Mouse (Mus musculus): ENCODE data around the gene Acta2. TPM values are rescaled to one million over a fixed set of nuclear protein-coding genes. Genes with fewer than 3 reads are reported as not detected.

Gene Acta2
- total RNA-seq, 2 experiments from 2014 or later = 11.2 to 16.5 TPM

DNA sequence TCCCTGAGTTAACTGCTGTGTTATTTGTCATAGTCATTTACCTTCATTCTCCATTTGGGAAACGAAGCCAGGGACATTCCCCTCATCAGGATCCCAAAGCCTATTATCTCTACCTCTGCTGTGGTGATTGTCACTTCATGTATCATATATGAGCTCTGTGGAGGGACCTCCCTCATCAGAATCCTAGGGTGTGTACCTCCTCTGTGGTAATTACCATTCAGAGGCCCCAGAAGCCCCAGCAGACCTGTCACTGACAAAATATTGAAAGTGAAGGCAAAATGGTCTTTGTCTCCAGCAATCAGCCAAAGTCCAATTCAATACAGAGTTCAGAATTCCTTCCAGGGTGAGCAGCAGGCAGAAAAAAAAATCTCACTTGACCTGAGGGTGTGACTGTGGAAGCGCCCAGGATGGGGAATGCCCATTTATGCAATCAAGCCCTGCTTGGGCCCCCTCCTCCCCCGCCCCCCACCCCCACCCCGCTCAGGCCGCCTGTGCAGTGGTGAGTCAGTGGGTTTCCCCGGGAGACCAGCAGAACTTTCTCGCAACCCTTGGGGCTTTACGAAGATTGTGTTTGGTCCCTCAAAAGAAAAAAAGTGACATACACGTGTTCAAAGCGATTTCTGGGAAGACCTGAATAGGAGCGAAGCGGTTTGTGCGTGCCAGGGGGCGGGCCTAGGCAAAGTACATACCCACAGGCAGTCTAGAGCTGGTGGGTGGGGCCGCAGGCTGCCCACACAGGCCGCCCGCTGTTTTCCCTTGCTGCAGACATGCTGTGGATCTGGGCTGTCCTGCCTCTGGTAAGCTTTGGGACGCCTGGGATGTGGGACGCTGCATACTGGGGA, 34.8 kb upstream of the Acta2 start, which contains the start of gene Fas:
Gene Fas (plus strand): TSS at position 719 of the 842 bp plus-strand sequence.
- TF ChIP-seq CTCF (IDR thresholded peaks at IDR 0.05) = no peak
- peak within 1 kb of the TSS; percentile 37 for H3K4me3 ChIP-seq
- peak; percentile 20 to 25 for DNase-seq (ENCODE audit: extremely low spot score in 1 of 2, low spot score in 2 of 2)
- intact Hi-C loops (cut with DNase I) = no loop called here
- H3K27ac ChIP-seq = no peak within 1 kb of the TSS

DNA sequence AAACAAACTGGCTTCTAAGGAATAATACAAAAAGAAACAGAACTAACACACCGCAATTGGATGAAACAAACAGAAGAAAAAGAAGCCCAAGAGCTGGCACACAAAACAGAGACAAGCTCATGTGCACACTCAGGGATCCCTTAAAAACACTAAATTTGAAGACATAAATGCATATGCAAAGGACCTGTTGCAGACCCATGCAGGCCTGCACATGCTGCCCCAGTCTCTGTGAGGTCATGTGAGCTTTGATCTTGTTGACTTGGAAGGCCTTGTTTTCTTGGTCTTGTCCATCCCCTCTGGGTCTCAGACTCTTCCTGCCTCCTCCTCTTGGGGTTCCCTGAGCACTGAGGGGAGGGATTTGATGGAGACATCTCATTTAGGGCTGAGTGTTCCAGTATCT, 33.3 kb upstream of the Acta2 start:
- H3K4me3 ChIP-seq = no peak overlapping the region
- no peak for DNase-seq (ENCODE audit: extremely low spot score in 1 of 2, low spot score in 2 of 2)
- intact Hi-C loops (cut with DNase I) = no loop called here
- no peak for TF ChIP-seq CTCF (IDR thresholded peaks at IDR 0.05)
- no peak overlapping the region for H3K27ac ChIP-seq

- Histone ChIP-seq H3K27ac (no peak overlapping the region), H3K4me3 (no peak overlapping the region)
- DNase-seq (ENCODE audit: extremely low spot score in 1 of 2, low spot score in 2 of 2) = no peak
- TF ChIP-seq CTCF (IDR thresholded peaks at IDR 0.05) = no peak
- intact Hi-C loops (cut with DNase I) = no loop called here
Observed at GRCm38 (mm10) chr19:34287656-34288415, 32.4 kb upstream of the Acta2 start.

GRCm38 (mm10) chr19:34287221-34287620, 31.8 kb upstream of the Acta2 start:
- intact Hi-C loops (cut with DNase I) = no loop called here
- TF ChIP-seq CTCF (IDR thresholded peaks at IDR 0.05) = no peak
- no peak overlapping the region for H3K4me3 ChIP-seq
- no peak overlapping the region for H3K27ac ChIP-seq
- no peak for DNase-seq (ENCODE audit: extremely low spot score in 1 of 2, low spot score in 2 of 2)

- Histone ChIP-seq H3K4me3 (no peak overlapping the region), H3K27ac (no peak overlapping the region)
- no peak for DNase-seq (ENCODE audit: extremely low spot score in 1 of 2, low spot score in 2 of 2)
- intact Hi-C loops (cut with DNase I) = loop anchor here (2.0 kb wide), 1 partner anchor 40 kb away; no protein-coding TSS in a partner anchor
- TF ChIP-seq CTCF (IDR thresholded peaks at IDR 0.05) = no peak
Observed at GRCm38 (mm10) chr19:34284826-34285225, 29.4 kb upstream of the Acta2 start.

- H3K27ac ChIP-seq = no peak overlapping the region
- TF ChIP-seq CTCF (IDR thresholded peaks at IDR 0.05) = peak; percentile 63
- peak overlapping the region; percentile 21; the same call in 1 of the 2 replicates for H3K4me3 ChIP-seq
- intact Hi-C loops (cut with DNase I) = loop anchor here (2.0 kb wide), 1 partner anchor 40 kb away; no protein-coding TSS in a partner anchor
- DNase-seq (ENCODE audit: extremely low spot score in 1 of 2, low spot score in 2 of 2) = no peak
Observed at GRCm38 (mm10) chr19:34284383-34284782, 29.0 kb upstream of the Acta2 start.

GRCm38 (mm10) chr19:34283614-34284013, 28.2 kb upstream of the Acta2 start:
- Histone ChIP-seq H3K4me3 (no peak overlapping the region), H3K27ac (no peak overlapping the region)
- intact Hi-C loops (cut with DNase I) = loop anchor here (2.0 kb wide), 1 partner anchor 39 kb away; no protein-coding TSS in a partner anchor
- TF ChIP-seq CTCF (IDR thresholded peaks at IDR 0.05) = no peak
- DNase-seq (ENCODE audit: extremely low spot score in 1 of 2, low spot score in 2 of 2) = no peak

- intact Hi-C loops (cut with DNase I) = no loop called here
- no peak overlapping the region for H3K27ac ChIP-seq
- TF ChIP-seq CTCF (IDR thresholded peaks at IDR 0.05) = no peak
- no peak overlapping the region for H3K4me3 ChIP-seq
- DNase-seq (ENCODE audit: extremely low spot score in 1 of 2, low spot score in 2 of 2) = no peak
Observed at GRCm38 (mm10) chr19:34278078-34278477, 22.7 kb upstream of the Acta2 start.

DNA sequence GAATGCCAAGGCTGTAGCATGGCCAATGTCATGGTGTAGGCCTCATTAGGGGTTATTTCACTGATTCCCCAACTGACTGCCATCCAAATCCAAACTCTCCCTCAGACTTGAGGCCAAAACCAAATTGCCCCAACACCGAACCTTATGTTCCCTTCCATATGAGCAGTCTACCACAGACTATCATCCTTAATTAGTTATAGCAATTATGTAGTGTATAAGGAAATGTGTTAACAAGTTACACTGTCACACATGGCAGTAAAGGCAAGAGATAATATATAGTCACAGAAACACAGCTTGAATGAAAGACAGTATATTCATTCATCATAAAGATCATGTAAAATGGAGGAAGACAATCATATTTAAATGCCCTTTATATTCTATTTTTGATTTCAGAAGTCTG, 17.7 kb upstream of the Acta2 start:
- TF ChIP-seq CTCF (IDR thresholded peaks at IDR 0.05) = no peak
- no peak overlapping the region for H3K27ac ChIP-seq
- intact Hi-C loops (cut with DNase I) = no loop called here
- H3K4me3 ChIP-seq = no peak overlapping the region
- no peak for DNase-seq (ENCODE audit: extremely low spot score in 1 of 2, low spot score in 2 of 2)

- no peak for TF ChIP-seq CTCF (IDR thresholded peaks at IDR 0.05)
- intact Hi-C loops (cut with DNase I) = no loop called here
- Histone ChIP-seq H3K27ac (no peak overlapping the region), H3K4me3 (no peak overlapping the region)
- no peak for DNase-seq (ENCODE audit: extremely low spot score in 1 of 2, low spot score in 2 of 2)
Observed at GRCm38 (mm10) chr19:34270824-34271464, 15.6 kb upstream of the Acta2 start.

- Histone ChIP-seq H3K27ac (no peak overlapping the region), H3K4me3 (no peak overlapping the region)
- no peak for DNase-seq (ENCODE audit: extremely low spot score in 1 of 2, low spot score in 2 of 2)
- intact Hi-C loops (cut with DNase I) = no loop called here
- no peak for TF ChIP-seq CTCF (IDR thresholded peaks at IDR 0.05)
Observed at GRCm38 (mm10) chr19:34270106-34270726, 14.8 kb upstream of the Acta2 start.
